Mouse (Mus musculus) layer of hippocampus, postnatal 14 days (tissue): ENCODE measurements around the gene Tceal6. TPM values are rescaled to one million over a fixed set of nuclear protein-coding genes. Genes with fewer than 3 reads are reported as not detected.
"Not testable (repeated sequence)": the region's sequence is repeated elsewhere in the genome, so short reads cannot be mapped to it uniquely, and the experiment has no call there.

ENCODE experiments used
- DNase-seq, 2 experiments: peaks; one replicate each; pipeline ENCODE4 v3.0.0; 2021 to 2022; ENCODE audit warnings: low spot score in 2 of 2, mixed read lengths in 1 of 2
- long read RNA-seq, 2 experiments: library from polyadenylated mRNA; stranded (forward); transcript quantifications; one replicate each; pipeline ENCODE4 v2.0.0; 2021
- total RNA-seq, 2 experiments: library from RNA; stranded (reverse); gene quantifications; 2 replicates each; pipeline ENCODE4 v1.2.3; 2021

The Tceal6 gene
- 10 to 100 TPM; 51.9 to 82.1 TPM for total RNA-seq
- long read RNA-seq, experiment 1, transcript Tceal6-201 (3 exons, 1,114 nt): major isoform, 26 of 28 reads
- long read RNA-seq, experiment 1, partial matches to known transcripts: 0 of 28 reads
- long read RNA-seq, experiment 1, other reads (novel, unspliced or antisense): 2 of 28 reads
- long read RNA-seq, experiment 2, transcript Tceal6-201 (3 exons, 1,114 nt): major isoform, 76 of 90 reads
- long read RNA-seq, experiment 2, partial matches to known transcripts: 0 of 90 reads
- long read RNA-seq, experiment 2, other reads (novel, unspliced or antisense): 14 of 90 reads

GRCm38 (mm10) chrX:135210436-135211221 lies at the start of gene Tceal6:
Tceal6 (minus strand) TSS chrX:135210687.
- peak; percentile 10 to 28 for DNase-seq

GRCm38 (mm10) chrX:135209773-135210435 lies 583 bp downstream of the Tceal6 start:
- DNase-seq: peak in 1 of 2 experiments; percentile 7

GRCm38 (mm10) chrX:135189924-135190323 lies 20.6 kb downstream of the Tceal6 start:
- not testable (repeated sequence) for DNase-seq

DNA sequence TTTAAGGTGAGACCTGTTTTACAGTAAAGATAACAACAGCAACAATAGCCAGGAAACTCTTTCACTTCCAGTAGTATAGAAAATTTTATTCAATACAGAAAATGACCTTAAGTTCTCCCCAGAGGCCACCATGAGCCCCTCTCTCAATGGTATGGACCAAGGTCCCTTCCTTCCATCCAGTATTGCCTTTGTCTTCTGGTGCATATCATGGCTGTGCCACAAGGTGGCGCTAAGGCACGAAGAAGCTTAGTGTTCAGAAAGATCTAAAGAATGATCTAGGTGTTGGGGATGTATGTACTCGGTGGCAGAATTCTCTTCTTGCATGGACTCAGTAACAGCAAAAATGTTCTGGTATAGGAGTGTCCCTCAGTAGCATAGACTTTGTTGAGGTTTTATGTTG lies 21.8 kb downstream of the Tceal6 start:
- DNase-seq: not testable (repeated sequence)

DNA sequence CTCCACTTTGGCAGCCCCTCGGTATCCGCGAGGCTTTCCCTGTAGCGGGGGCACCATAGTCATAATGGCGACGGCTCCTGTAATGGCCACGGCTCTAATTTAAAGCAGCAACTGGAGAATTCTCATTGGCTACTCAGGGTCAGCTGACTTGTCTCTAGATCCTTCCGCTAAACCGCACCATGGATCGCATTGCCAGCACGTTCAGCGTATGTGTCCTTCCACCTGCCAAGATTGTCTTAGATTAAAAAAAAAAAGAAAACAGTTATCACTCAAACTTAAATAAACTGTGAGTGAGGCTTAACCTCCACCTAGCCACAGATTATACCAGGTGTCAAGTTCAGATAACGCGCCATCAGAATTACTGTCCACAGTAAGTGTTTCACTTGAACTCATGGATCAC lies 33.0 kb downstream of the Tceal6 start, which contains the start of gene Gm15023:
TSS of gene Gm15023 (minus strand) at position 101 of the 400 bp plus-strand sequence.
- not testable (repeated sequence) for DNase-seq

Other genes with a start within 250 kb of the Tceal6 start
- gene Nxf2, start 245.9 kb downstream of the Tceal6 start, total RNA-seq: under 1 TPM in 1 of 2 experiments, not detected in 1; 0.18 TPM
- 1 to 10 TPM; 6.7 to 8.7 TPM for gene Zmat1, start 201.5 kb downstream of the Tceal6 start, total RNA-seq
- gene Gm15023, start 33.1 kb downstream of the Tceal6 start, total RNA-seq: not detected
- gene Pramel3, start 91.6 kb upstream of the Tceal6 start, total RNA-seq: not detected
- not detected for gene Gm5128, start 162.6 kb upstream of the Tceal6 start, total RNA-seq
- not detected for gene Gm7903, start 223.1 kb upstream of the Tceal6 start, total RNA-seq